Mouse (Mus musculus) right cerebral cortex, postnatal 4 days (tissue): Measurements from ENCODE around the gene Ube2o.

ENCODE experiments used
- DNase-seq: peaks from one replicate; pipeline ENCODE4 v3.0.0-alpha.2; 2022

Ube2o gene

GRCm38 (mm10) chr11:116537388-116537787, 43.9 kb downstream of the Ube2o start:
- no peak for DNase-seq

- DNase-seq, result no peak
These were observed 44.6 kb downstream of the Ube2o start for GRCm38 (mm10) chr11:116536685-116537084.

- peak; percentile 58 for DNase-seq
These were observed 46.9 kb downstream of the Ube2o start for GRCm38 (mm10) chr11:116534154-116534865.

GRCm38 (mm10) chr11:116533341-116534153, 47.7 kb downstream of the Ube2o start:
- no peak for DNase-seq

- no peak for DNase-seq
These were observed 48.4 kb downstream of the Ube2o start for GRCm38 (mm10) chr11:116532810-116533338.

- DNase-seq, result no peak
These were observed 48.9 kb downstream of the Ube2o start for GRCm38 (mm10) chr11:116532262-116532809.

- no peak for DNase-seq
These were observed 49.7 kb downstream of the Ube2o start for GRCm38 (mm10) chr11:116531371-116532191.

GRCm38 (mm10) chr11:116530187-116531147, 50.8 kb downstream of the Ube2o start, which contains the start of gene Sphk1:
Sphk1 (plus strand) TSS chr11:116530925.
- no peak for DNase-seq

GRCm38 (mm10) chr11:116528636-116529320, 52.5 kb downstream of the Ube2o start:
- no peak for DNase-seq

- DNase-seq, result no peak
These were observed 57.5 kb downstream of the Ube2o start for GRCm38 (mm10) chr11:116523699-116524189.

GRCm38 (mm10) chr11:116522886-116523698, 58.2 kb downstream of the Ube2o start:
- no peak for DNase-seq

- no peak for DNase-seq
These were observed 59.2 kb downstream of the Ube2o start for GRCm38 (mm10) chr11:116522046-116522445.

GRCm38 (mm10) chr11:116521143-116521542, 60.1 kb downstream of the Ube2o start:
- no peak for DNase-seq

- DNase-seq, result no peak
These were observed 62.8 kb downstream of the Ube2o start for GRCm38 (mm10) chr11:116518482-116518881.

- no peak for DNase-seq
These were observed 65.8 kb downstream of the Ube2o start for GRCm38 (mm10) chr11:116515330-116516020.

- no peak for DNase-seq
These were observed 67.7 kb downstream of the Ube2o start for GRCm38 (mm10) chr11:116513531-116514038.

- DNase-seq, result no peak
These were observed 68.3 kb downstream of the Ube2o start for GRCm38 (mm10) chr11:116512987-116513386.

- DNase-seq, result no peak
These were observed 69.1 kb downstream of the Ube2o start for GRCm38 (mm10) chr11:116512154-116512553.
